Mouse (Mus musculus) layer of hippocampus, adult 9-11 months (tissue): Measurements from ENCODE around the gene Cmip.
A peak's percentile ranks its signal among the peaks of the same experiment; 100 is the strongest.

Experiments used
- DNase-seq: peaks from one replicate; pipeline ENCODE4 v3.0.0; 2022

Gene Cmip

GRCm38 (mm10) chr8:117300188-117300587 lies 43.3 kb downstream of the Cmip start:
- DNase-seq = no peak

- no peak for DNase-seq
Observed at GRCm38 (mm10) chr8:117301457-117302041, 44.7 kb downstream of the Cmip start.

DNA sequence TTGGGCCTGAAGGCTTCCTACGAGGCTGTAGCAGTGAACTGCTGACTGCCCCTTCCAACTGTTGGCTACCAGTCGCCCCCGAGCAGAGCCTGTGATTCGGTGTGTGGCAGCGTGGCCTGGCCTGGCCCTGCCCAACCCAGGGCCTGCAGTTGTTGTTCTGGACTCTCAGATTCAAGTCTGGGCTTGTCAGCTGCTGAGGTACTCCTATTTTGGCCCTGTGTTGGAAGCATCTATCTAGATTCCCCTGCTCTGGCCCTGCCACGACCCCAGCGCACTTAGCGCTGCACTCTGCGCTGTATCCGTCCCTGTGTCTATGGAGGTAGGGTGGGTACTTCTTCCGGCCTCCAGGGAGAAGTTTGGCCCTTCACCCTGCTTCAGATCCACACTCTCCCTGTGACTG lies 45.2 kb downstream of the Cmip start:
- DNase-seq = no peak

GRCm38 (mm10) chr8:117303666-117304065 lies 46.8 kb downstream of the Cmip start:
- DNase-seq = no peak

DNA sequence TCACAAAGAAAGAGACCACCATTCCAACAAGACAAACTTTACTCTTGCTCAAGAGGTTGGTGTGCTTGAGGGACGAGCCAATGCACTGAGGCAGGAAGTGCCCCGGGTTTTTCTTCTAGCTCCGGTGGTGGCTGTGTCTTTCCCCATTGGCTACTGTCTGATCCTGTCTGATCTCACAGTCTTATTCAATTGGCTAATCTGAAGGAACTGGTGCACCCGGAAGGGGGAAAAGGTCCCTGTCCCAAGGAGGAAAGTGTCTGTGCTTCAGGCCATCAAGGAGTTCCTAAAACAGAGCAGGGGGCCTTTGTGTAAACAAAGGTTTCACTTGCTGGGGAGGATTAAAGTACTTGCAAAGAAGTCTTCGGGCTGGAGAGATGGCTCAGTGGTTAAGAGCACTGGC lies 48.5 kb downstream of the Cmip start:
- no peak for DNase-seq

GRCm38 (mm10) chr8:117306756-117307155 lies 49.9 kb downstream of the Cmip start:
- DNase-seq = no peak

- no peak for DNase-seq
Observed at GRCm38 (mm10) chr8:117307221-117307620, 50.4 kb downstream of the Cmip start.

DNA sequence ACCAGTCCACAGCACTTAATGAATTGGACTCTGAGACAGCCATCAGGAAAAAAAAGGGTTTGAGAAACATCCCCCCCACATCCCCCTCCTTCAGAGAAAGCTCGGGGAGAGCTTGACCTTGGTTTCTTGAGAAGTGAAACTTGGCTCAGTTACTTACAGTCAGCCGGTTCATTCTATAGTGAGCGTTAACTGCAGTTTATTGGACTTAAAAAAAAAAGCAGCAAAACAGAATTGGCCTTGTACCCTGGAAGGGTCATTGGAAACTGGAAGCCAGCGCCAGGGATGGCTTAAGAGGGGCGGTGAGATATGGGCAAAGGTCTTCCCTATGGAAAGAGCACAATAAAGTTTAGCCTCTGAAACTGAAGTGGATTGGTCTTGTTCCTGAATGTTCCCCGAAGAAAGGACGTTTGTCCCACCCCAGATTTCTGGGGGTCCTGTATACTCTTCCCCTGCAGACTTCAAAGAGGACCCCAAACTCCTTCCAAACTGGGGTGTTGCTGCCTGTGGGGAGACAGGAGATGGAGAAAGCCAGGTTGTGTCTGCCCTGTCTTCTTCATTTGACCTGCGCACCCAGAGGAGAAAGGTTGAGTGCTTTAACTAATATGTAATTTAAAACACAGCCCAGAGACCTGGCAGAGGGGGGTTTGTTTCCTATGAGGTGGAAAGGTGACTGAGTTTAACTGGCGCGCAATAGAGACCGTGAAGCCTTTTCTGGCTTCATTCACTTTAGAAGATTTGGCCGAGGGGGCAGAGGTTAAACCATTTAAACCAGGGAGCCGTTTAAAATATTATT lies 51.6 kb downstream of the Cmip start:
- no peak for DNase-seq

DNA sequence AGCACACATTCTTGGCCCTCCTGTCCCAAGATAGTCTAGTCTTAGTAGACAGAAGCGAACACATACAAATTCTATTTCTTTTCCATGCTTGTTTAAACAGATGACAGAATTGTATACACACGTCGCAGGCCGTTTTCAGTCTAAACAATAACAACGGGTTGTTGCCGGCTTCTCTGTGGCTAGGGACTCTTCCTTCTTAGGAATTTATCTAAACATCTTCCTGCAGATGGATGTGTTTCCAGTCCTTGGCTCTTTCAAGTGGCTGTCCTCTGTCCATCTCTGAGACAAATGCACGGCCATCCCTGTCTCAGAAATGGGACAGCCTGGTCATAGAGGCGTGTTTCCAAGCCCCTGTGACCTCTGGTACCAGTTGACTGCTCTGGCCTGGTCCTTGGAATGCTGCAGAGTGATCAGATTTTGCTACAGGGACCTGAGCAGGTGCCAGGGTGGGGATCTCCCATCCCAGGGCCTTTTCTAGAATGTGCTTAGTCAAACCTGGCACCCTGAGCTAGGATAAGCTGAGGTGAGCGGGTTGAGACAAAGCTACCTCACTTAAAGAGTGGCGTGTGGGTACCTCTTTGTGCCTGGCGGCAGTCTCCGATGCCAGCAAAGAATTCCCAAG lies 52.9 kb downstream of the Cmip start:
- no peak for DNase-seq

DNA sequence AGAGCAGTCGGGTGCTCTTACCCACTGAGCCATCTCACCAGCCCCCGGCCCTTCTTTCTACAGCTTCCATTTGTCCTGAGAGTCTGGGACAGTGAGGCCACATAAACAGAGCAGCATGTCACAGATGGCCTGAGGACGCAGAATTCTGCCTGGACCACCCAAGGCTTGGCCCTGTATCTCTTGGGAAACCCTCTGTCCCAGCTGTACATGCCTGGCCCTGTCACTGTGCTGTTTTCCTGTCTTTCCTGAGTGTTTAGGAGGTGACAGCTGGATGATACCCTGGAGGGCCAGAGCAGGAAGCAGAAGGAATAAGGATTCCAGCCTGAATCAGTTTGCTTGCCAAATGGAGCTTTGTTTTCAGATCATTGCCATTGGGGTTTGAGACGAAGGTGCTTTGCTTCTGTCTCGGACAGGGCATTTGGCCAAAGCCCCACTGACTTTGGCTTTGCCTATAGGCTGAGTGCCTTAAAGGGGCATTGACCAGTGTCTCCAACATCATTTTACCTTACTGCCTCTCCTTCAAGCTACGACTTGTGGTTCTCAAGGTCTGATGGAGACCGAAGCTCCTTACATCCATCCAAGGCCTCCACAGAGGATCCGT lies 54.2 kb downstream of the Cmip start:
- no peak for DNase-seq

GRCm38 (mm10) chr8:117314308-117314953 lies 57.6 kb downstream of the Cmip start:
- no peak for DNase-seq

- no peak for DNase-seq
Observed at GRCm38 (mm10) chr8:117315727-117316126, 58.9 kb downstream of the Cmip start.

DNA sequence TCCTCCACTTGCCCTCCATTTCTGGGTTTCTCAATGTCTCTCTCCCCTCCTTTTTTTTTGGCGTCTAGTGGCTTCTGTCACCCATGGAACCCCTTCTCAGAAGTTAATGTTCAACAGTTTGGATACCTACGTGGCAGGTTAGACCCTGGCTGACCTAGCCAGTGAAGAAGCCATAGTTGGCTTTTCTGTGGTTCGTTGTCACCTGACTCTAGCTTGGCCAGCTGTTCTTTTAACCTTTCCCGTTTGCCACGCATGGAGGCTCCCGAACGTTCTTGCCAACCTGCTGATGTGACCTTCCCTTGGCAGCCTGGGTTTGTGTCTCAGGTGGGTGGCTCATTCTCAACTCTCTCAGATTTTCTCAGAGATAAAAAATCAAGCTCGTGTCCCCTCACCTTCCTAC lies 60.6 kb downstream of the Cmip start:
- DNase-seq = no peak

- no peak for DNase-seq
Observed at GRCm38 (mm10) chr8:117318911-117319826, 62.3 kb downstream of the Cmip start.

GRCm38 (mm10) chr8:117320616-117321015 lies 63.8 kb downstream of the Cmip start:
- DNase-seq = no peak

GRCm38 (mm10) chr8:117321232-117321631 lies 64.4 kb downstream of the Cmip start:
- no peak for DNase-seq

DNA sequence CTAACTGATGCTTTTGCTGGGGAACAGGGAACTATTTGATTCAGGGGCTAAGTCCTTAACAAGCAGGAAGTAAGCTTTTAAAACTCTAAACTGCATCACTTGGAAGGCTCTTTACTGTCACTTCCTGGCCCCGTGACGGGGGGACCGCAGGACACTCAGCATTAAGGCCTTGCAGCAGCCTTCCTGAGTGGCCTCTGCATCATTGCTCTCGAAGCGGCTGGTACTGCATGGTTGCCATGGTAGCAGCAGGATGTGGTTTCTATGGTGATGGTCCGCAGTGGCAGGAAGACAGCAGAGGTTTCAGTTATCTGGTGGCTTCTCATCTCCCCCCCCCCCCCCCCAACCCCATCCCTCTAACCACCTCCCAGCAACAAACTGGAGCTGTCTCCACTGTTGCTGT lies 65.2 kb downstream of the Cmip start:
- DNase-seq = peak; percentile 86

DNA sequence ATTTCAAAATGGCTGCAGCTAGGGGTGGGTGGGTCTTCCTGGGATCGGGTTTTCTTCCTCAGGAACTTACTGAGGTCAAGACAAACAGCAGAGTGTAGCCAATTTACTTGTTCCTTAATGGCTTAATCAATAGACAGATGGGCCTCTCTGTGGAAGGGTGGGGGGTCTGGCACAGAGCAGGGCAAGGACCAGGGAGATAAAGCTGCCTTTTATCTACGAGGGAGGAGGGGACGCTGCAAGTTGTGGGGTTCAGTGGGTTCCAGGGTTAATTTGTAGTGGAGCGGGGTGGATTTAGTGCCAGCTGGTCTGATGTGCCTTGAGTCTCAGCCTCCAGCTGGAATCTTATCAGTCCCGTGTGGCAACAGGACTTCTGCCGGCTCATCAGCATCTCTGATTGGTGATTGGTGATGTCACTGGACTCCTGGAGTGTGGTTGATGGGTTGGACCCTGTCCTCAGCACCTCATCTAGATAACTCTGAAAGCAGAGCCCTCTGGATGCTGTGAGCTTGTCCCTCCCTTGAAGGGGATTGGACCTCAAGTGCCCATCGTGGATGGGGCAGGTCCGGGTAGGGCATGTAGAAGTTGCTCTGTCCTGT lies 65.9 kb downstream of the Cmip start:
- DNase-seq = no peak

- no peak for DNase-seq
Observed at GRCm38 (mm10) chr8:117324821-117325220, 68.0 kb downstream of the Cmip start.

DNA sequence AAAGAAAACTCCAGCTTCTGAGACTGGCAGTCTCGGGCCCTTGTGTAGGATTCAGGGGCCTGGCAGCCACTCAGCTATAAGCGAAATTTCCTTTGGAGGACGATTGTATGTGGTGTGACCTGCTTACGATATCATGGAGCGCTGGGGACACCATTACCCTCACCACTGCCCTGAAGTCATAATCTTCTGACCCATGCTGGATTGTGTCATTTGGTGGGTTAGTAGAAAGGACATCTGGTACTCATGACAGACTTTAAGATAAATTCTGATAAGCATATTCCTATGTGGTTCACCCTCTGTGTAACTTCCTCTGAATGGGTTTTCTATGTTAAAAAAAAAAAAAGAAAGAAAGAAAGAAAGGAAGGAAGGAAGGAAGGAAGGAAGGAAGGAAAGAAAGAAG lies 69.9 kb downstream of the Cmip start:
- DNase-seq = no peak

DNA sequence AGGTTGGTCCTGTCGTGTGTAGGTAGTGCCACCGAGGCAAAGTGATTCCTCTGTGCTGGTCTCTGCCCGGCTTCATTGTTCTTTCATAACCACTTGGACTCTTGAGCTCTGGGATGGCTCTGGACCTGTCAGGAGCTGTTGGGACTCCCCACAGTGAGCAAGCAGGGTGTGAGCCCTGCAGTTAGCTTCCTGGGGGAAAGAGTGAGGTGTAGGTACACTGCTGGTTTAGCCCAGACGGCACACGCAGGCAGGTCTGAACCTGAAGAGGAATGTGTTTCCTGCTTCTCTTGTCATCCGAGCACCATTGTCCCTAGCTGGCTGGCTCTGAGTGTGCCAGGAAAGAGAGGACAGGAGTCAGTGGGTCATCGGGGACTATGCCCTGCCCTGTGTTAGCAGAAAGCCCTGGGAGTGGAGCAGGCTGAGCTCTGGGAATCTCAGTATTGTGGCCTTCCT lies 70.5 kb downstream of the Cmip start:
- DNase-seq = no peak

DNA sequence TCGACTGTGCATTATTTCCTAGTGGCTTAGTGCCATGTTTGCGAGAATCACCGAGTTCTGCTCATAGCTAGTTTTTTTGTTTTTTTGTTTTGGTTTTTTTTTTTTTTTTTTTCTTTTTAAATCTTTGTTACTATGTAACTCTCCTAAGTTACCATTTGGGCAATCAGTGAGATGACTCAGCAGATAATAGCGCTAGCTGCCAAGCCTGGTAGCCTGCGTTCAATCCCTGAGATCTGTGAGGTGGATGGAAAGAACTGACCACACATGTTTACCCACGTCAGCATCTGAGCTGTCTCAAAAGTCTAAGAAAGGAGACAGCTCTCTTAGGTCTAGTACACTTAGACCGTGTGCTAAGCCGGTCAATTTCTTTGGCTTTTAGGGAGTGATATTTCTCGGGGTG lies 71.9 kb downstream of the Cmip start:
- DNase-seq = no peak
